Mouse (Mus musculus) midbrain, embryonic 16.5 days (tissue): ENCODE data around the gene 5031439G07Rik. TPM values are rescaled to one million over a fixed set of nuclear protein-coding genes. Genes with fewer than 3 reads are reported as not detected.

Experiments
- ATAC-seq: fragments of 200-750 bp; cut with Nextera tagmentation; 2 replicates; pipeline ENCODE4 v1.8.0; 2017; ENCODE audit warnings: moderate TSS enrichment
- H3K27ac ChIP-seq: fragments of 300-500 bp; sonication (generic); 2 replicates; pipeline ENCODE4 v1.5.1; 2014; ENCODE audit warnings: mild to moderate bottlenecking, low read length, mixed read lengths
- H3K27me3 ChIP-seq: fragments of 300-500 bp; sonication (generic); 2 replicates; pipeline ENCODE4 v1.6.1; 2014; ENCODE audit warnings: low read depth, low read length, mixed read lengths; ENCODE audit not compliant: control insufficient read depth, insufficient read depth
- H3K36me3 ChIP-seq: fragments of 300-500 bp; sonication (generic); 2 replicates; pipeline ENCODE4 v1.6.1; 2014; ENCODE audit warnings: mild to moderate bottlenecking, low read length, moderate library complexity, mixed read lengths; ENCODE audit not compliant: control insufficient read depth, insufficient read depth
- H3K4me1 ChIP-seq: fragments of 300-500 bp; sonication (generic); 2 replicates; pipeline ENCODE4 v1.6.1; 2014; ENCODE audit warnings: mild to moderate bottlenecking, low read length, mixed read lengths; ENCODE audit not compliant: control insufficient read depth, insufficient read depth
- H3K4me2 ChIP-seq: fragments of 300-500 bp; sonication (generic); 2 replicates; pipeline ENCODE4 v1.6.1; 2014; ENCODE audit warnings: mild to moderate bottlenecking, low read length, mixed read lengths
- H3K4me3 ChIP-seq: fragments of 300-500 bp; sonication (generic); 2 replicates; pipeline ENCODE4 v1.5.1; 2014; ENCODE audit warnings: low read depth, mild to moderate bottlenecking, low read length, moderate library complexity, mixed read lengths
- H3K9ac ChIP-seq: fragments of 300-500 bp; sonication (generic); 2 replicates; pipeline ENCODE4 v1.6.1; 2014; ENCODE audit warnings: low read depth, low read length, mixed read lengths
- H3K9me3 ChIP-seq: fragments of 300-500 bp; sonication (generic); replicated peaks from 2 replicates; pipeline ENCODE4 v1.6.1; 2014; ENCODE audit warnings: mild to moderate bottlenecking, low read length, mixed read lengths; ENCODE audit not compliant: control insufficient read depth, poor library complexity, severe bottlenecking
- WGBS: fragments of 180-500 bp; shearing (Covaris S2); extraction: QIAGEN DNeasy Blood & Tissue Kit; methylation state at CpG from one replicate; pipeline ENCODE4 v1.1.7; 2014; 5-methylcytosine and 5-hydroxymethylcytosine counted together
- polyA plus RNA-seq: library from polyadenylated mRNA; unstranded; fragments of >200 nt; fragmentation: Nextera tagmentation; extraction: Ambion mirVana; gene quantifications from 2 replicates; pipeline ENCODE4 v1.2.1, GENCODE M21; 2015

The 5031439G07Rik gene
- polyA plus RNA-seq, 1 experiment from 2014 or later, result 24.5 TPM

GRCm38 (mm10) chr15:85022211-85022610 is 33.9 kb upstream of the 5031439G07Rik start:
- H3K27ac ChIP-seq, result no peak overlapping the region
- no peak for ATAC-seq
- H3K36me3 ChIP-seq, result no peaks in the 10 kb centered on the region
- no peak overlapping the region for H3K4me2 ChIP-seq
- H3K27me3 ChIP-seq, result no peaks in the 10 kb centered on the region
- peaks cover under 1% of the 10 kb centered on the region for H3K4me1 ChIP-seq
- H3K9me3 ChIP-seq, result no peaks in the 10 kb centered on the region
- H3K9ac ChIP-seq, result no peak overlapping the region
- H3K4me3 ChIP-seq, result no peak overlapping the region
- 70% methylated on average over 4 of the region's 4 CpGs for WGBS

GRCm38 (mm10) chr15:85016951-85017664 is 28.8 kb upstream of the 5031439G07Rik start, which contains the start of gene Upk3a:
Gene Upk3a (plus strand): TSS chr15:85017141.
- WGBS, result 7% methylated on average over 21 of the region's 21 CpGs
- Histone ChIP-seq H3K27ac (no peak within 1 kb of the TSS), H3K4me3 (peak within 1 kb of the TSS; percentile 5; the same call in 1 of the 2 replicates)

GRCm38 (mm10) chr15:85015771-85016170 is 27.4 kb upstream of the 5031439G07Rik start:
- ATAC-seq, result no peak
- Histone ChIP-seq H3K4me3 (no peak overlapping the region), H3K4me2 (no peak overlapping the region), H3K27ac (no peak overlapping the region), H3K9ac (no peak overlapping the region), H3K4me1 (peaks cover 10% of the 10 kb centered on the region), H3K27me3 (no peaks in the 10 kb centered on the region), H3K9me3 (no peaks in the 10 kb centered on the region), H3K36me3 (no peaks in the 10 kb centered on the region)
- WGBS, result 85% methylated on average over 11 of the region's 11 CpGs

More at GRCm38 (mm10) chr15:85016951-85017664, 28.8 kb upstream of the 5031439G07Rik start, which contains the start of gene Upk3a:
- no peaks in the 10 kb centered on the region for H3K36me3 ChIP-seq
- H3K27me3 ChIP-seq, result no peaks in the 10 kb centered on the region
- ATAC-seq, result no peak
- no peaks in the 10 kb centered on the region for H3K9me3 ChIP-seq
- peak within 1 kb of the TSS; percentile 53 for H3K4me2 ChIP-seq
- H3K4me1 ChIP-seq, result peaks cover 7% of the 10 kb centered on the region
- H3K9ac ChIP-seq, result 0 out of 2 replicates have a peak within 1 kb of the TSS, but pooled peaks have one; percentile 32

GRCm38 (mm10) chr15:85012662-85013054 is 24.3 kb upstream of the 5031439G07Rik start:
- H3K27me3 ChIP-seq, result no peaks in the 10 kb centered on the region
- H3K9ac ChIP-seq, result no peak overlapping the region
- no peak overlapping the region for H3K27ac ChIP-seq
- no peak for ATAC-seq
- no peaks in the 10 kb centered on the region for H3K9me3 ChIP-seq
- H3K4me2 ChIP-seq, result no peak overlapping the region
- H3K4me3 ChIP-seq, result no peak overlapping the region
- H3K4me1 ChIP-seq, result peaks cover 10% of the 10 kb centered on the region
- H3K36me3 ChIP-seq, result no peaks in the 10 kb centered on the region
- WGBS, result 42% methylated on average over 2 of the region's 2 CpGs

- Histone ChIP-seq H3K27ac (0 out of 2 replicates have a peak overlapping the region, but pooled peaks have one; percentile 7), H3K4me1 (peaks cover 8% of the 10 kb centered on the region), H3K4me3 (no peak overlapping the region), H3K9ac (no peak overlapping the region), H3K9me3 (no peaks in the 10 kb centered on the region), H3K27me3 (no peaks in the 10 kb centered on the region), H3K36me3 (no peaks in the 10 kb centered on the region), H3K4me2 (no peak overlapping the region)
- no peak for ATAC-seq
- WGBS, result 45% methylated on average over 19 of the region's 19 CpGs
Observed at GRCm38 (mm10) chr15:85011895-85012661, 23.7 kb upstream of the 5031439G07Rik start.

- Histone ChIP-seq H3K27me3 (no peaks in the 10 kb centered on the region), H3K4me1 (peaks cover 2% of the 10 kb centered on the region; the same call in 1 of the 2 replicates), H3K27ac (no peak overlapping the region), H3K9me3 (no peaks in the 10 kb centered on the region), H3K4me3 (no peak overlapping the region), H3K4me2 (no peak overlapping the region), H3K9ac (no peak overlapping the region), H3K36me3 (no peaks in the 10 kb centered on the region)
- WGBS, result 86% methylated on average over 8 of the region's 8 CpGs
- ATAC-seq, result no peak
Observed at GRCm38 (mm10) chr15:85009666-85010065, 21.3 kb upstream of the 5031439G07Rik start.

GRCm38 (mm10) chr15:85000984-85001982 is 12.9 kb upstream of the 5031439G07Rik start:
- 20% methylated on average over 29 of the region's 29 CpGs for WGBS
- H3K36me3 ChIP-seq, result no peaks in the 10 kb centered on the region
- ATAC-seq, result 0 out of 2 replicates have a peak, but pooled peaks have one; percentile 51

GRCm38 (mm10) chr15:84999911-85000310 is 11.6 kb upstream of the 5031439G07Rik start:
- H3K27me3 ChIP-seq, result no peaks in the 10 kb centered on the region
- whole genome bisulfite sequencing, result 55% methylated on average over 7 of the region's 7 CpGs
- H3K36me3 ChIP-seq, result no peaks in the 10 kb centered on the region
- H3K4me1 ChIP-seq, result no peaks in the 10 kb centered on the region
- H3K9ac ChIP-seq, result no peak overlapping the region
- no peaks in the 10 kb centered on the region for H3K9me3 ChIP-seq
- H3K27ac ChIP-seq, result no peak overlapping the region
- H3K4me3 ChIP-seq, result no peak overlapping the region
- no peak for ATAC-seq
- no peak overlapping the region for H3K4me2 ChIP-seq

More at GRCm38 (mm10) chr15:85000984-85001982, 12.9 kb upstream of the 5031439G07Rik start:
- no peak overlapping the region for H3K4me3 ChIP-seq
- no peak overlapping the region for H3K9ac ChIP-seq
- no peaks in the 10 kb centered on the region for H3K4me1 ChIP-seq
- no peak overlapping the region for H3K4me2 ChIP-seq
- no peaks in the 10 kb centered on the region for H3K9me3 ChIP-seq
- no peak overlapping the region for H3K27ac ChIP-seq
- H3K27me3 ChIP-seq, result no peaks in the 10 kb centered on the region
